Mouse (Mus musculus) brain, embryonic 14.5 days (tissue): ENCODE results near the gene Dcdc2b.

Experiments
- CTCF ChIP-seq: fragments of 200-500 bp; IDR thresholded peaks from 2 replicates; pipeline ENCODE4 v1.5.1; 2012; ENCODE audit warnings: inconsistent platforms, mild to moderate bottlenecking, moderate library complexity, borderline replicate concordance; ENCODE audit not compliant: insufficient read depth, insufficient read length; ENCODE audit errors: extremely low read depth
- POLR2A ChIP-seq: fragments of 200-500 bp; IDR thresholded peaks from 2 replicates; pipeline ENCODE4 v1.6.1; 2012; ENCODE audit warnings: mild to moderate bottlenecking, inconsistent platforms, borderline replicate concordance; ENCODE audit not compliant: poor library complexity, insufficient read depth, insufficient read length, severe bottlenecking; ENCODE audit errors: extremely low read depth

DNA sequence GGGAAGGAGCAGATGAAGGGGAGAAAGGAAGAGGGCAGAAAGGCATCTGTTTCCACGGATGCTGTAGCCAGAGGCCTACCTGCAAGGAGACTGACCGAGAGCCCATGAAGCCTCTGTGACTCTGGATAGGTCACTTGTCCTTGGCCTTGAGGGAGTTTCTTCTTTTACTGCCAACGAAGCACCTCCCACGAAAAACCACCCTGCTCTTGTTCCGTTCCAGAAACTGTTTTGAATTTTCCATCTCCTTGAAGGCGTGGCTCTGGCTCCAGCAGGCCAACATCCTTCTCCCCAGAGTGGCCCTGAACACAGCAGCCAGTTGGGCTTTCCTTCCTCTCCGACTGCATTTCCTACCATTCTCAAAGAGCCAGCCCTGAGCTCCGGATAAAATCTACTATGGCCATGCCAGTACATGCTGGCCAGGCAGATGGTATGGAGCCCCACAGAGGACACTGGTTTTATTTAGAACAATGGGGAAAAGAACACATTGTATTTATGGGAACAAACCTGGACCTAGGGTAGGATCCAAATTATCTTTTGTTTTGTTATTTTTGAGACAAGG lies 7.3 kb upstream of the Dcdc2b start:
- TF ChIP-seq CTCF = no peak
- no peak for TF ChIP-seq POLR2A
